Mouse (Mus musculus) CD4-positive helper T cell, adult 2 months (primary cell): ENCODE data around the gene Nkapd1.
"Not testable (repeated sequence)": the region's sequence is repeated elsewhere in the genome, so short reads cannot be mapped to it uniquely, and the experiment has no call there.

Experiments used
- DNase-seq: peaks from one replicate; pipeline ENCODE4 v3.0.0-alpha.2; 2012; ENCODE audit warnings: low read depth, missing footprints, low spot score

Gene Nkapd1

GRCm38 (mm10) chr9:50616766-50617603 lies at the start of gene Nkapd1, which contains the start of gene Pih1d2:
TSS of gene Nkapd1 (minus strand) at chr9:50617464.
TSS of gene Pih1d2 (plus strand) at chr9:50617321.
- peak; percentile 94 for DNase-seq

- no peak for DNase-seq
These were observed 49.2 kb upstream of the Nkapd1 start for GRCm38 (mm10) chr9:50666442-50666841.

- no peak for DNase-seq
These were observed 47.6 kb upstream of the Nkapd1 start for GRCm38 (mm10) chr9:50664826-50665225.

GRCm38 (mm10) chr9:50660431-50660830 lies 43.2 kb upstream of the Nkapd1 start:
- peak; percentile 30 for DNase-seq

- peak; percentile 87 for DNase-seq
These were observed 42.3 kb upstream of the Nkapd1 start, which contains the start of gene Dlat for GRCm38 (mm10) chr9:50659392-50660217. TSS of gene Dlat (minus strand) at chr9:50659780.

- DNase-seq = no peak
These were observed 41.7 kb upstream of the Nkapd1 start for GRCm38 (mm10) chr9:50658941-50659388.

- DNase-seq = no peak
These were observed 41.1 kb upstream of the Nkapd1 start for GRCm38 (mm10) chr9:50658391-50658790.

- DNase-seq = no peak
These were observed 33.2 kb upstream of the Nkapd1 start for GRCm38 (mm10) chr9:50650503-50650902.

GRCm38 (mm10) chr9:50646826-50647370 lies 29.6 kb upstream of the Nkapd1 start:
- no peak for DNase-seq

- DNase-seq = no peak
These were observed 17.0 kb upstream of the Nkapd1 start for GRCm38 (mm10) chr9:50634270-50634669.

GRCm38 (mm10) chr9:50633059-50633458 lies 15.8 kb upstream of the Nkapd1 start:
- DNase-seq = peak; percentile 27

GRCm38 (mm10) chr9:50632016-50632688 lies 14.9 kb upstream of the Nkapd1 start:
- DNase-seq = no peak

GRCm38 (mm10) chr9:50630903-50631302 lies 13.6 kb upstream of the Nkapd1 start:
- DNase-seq = not testable (repeated sequence)

GRCm38 (mm10) chr9:50617794-50618330 lies 598 bp upstream of the Nkapd1 start:
- DNase-seq = no peak

GRCm38 (mm10) chr9:50616161-50616560 lies 1.1 kb downstream of the Nkapd1 start:
- DNase-seq = no peak

- DNase-seq = no peak
These were observed 5.1 kb downstream of the Nkapd1 start for GRCm38 (mm10) chr9:50612115-50612514.

- DNase-seq = no peak
These were observed 12.9 kb downstream of the Nkapd1 start for GRCm38 (mm10) chr9:50604338-50604737.

GRCm38 (mm10) chr9:50603998-50604324 lies 13.3 kb downstream of the Nkapd1 start:
- no peak for DNase-seq

GRCm38 (mm10) chr9:50603189-50603997 lies 13.9 kb downstream of the Nkapd1 start, which contains the start of the genes Sdhd and Timm8b:
TSS of gene Sdhd (minus strand) at chr9:50603812.
TSS of gene Timm8b (plus strand) at chr9:50603910.
- peak; percentile 97 for DNase-seq
